Mouse (Mus musculus) layer of hippocampus, adult 8-10 months (tissue): ENCODE results near the gene Patl2. TPM values are rescaled to one million over a fixed set of nuclear protein-coding genes. Genes with fewer than 3 reads are reported as not detected.
A peak's percentile ranks its signal among the peaks of the same experiment; 100 is the strongest.
"Not testable (repeated sequence)": the region's sequence is repeated elsewhere in the genome, so short reads cannot be mapped to it uniquely, and the experiment has no call there.

ENCODE experiments used
- DNase-seq, 2 experiments: peaks; one replicate each; pipeline ENCODE4 v3.0.0; 2022; ENCODE audit warnings: low spot score in 2 of 2
- total RNA-seq, 4 experiments: library from RNA; stranded (reverse); gene quantifications; 2 replicates each; pipeline ENCODE4 v1.2.4; 2022

The Patl2 gene
- under 1 TPM in 2 of 4 experiments, not detected in 2; 0.23 to 0.29 TPM for total RNA-seq

DNA sequence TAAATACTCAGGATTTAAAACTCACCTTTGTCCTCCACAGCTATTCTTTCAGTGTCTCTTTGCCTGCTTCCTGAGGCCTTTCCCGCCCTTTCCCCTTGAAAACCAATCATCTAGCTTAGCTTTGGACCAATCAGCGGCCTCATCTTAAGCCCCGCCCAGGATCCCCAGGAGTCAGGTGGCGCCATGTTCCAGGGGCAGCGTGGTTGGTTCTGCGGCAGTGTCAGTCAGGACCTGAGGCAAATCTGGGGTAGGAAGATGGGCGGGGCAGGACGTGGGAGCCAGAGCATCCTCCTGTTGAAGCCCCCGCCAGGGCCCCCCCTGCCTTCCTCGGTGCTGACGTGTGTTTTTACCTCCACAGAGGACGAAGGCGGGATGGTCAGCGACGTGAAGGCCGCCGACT is at the start of gene Patl2, which contains the start of gene Terb2:
Gene Patl2, minus strand, starts transcription at position 84 of the 400 bp plus-strand sequence.
Gene Terb2, plus strand, starts transcription at position 167 of the 400 bp plus-strand sequence.
- no peak for DNase-seq

DNA sequence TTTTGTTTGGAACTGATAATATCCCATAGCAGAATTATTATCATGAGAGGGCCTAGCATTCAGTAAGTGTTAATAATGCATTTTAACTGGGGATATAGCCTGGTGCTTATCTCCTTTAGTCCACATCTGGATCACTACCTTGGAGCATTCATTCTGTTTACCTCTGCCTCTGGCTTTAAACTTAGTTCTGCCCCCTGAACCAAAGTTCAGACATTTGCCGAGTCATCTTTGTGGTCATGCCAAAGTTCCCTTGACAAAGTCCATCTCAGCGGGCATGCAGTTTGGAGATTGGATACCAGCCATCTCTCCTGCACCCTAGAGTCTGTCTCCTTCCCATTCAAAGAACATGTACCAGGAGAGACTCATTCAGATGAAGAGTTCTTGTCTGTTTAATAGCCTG is 49.4 kb upstream of the Patl2 start:
- no peak for DNase-seq

DNA sequence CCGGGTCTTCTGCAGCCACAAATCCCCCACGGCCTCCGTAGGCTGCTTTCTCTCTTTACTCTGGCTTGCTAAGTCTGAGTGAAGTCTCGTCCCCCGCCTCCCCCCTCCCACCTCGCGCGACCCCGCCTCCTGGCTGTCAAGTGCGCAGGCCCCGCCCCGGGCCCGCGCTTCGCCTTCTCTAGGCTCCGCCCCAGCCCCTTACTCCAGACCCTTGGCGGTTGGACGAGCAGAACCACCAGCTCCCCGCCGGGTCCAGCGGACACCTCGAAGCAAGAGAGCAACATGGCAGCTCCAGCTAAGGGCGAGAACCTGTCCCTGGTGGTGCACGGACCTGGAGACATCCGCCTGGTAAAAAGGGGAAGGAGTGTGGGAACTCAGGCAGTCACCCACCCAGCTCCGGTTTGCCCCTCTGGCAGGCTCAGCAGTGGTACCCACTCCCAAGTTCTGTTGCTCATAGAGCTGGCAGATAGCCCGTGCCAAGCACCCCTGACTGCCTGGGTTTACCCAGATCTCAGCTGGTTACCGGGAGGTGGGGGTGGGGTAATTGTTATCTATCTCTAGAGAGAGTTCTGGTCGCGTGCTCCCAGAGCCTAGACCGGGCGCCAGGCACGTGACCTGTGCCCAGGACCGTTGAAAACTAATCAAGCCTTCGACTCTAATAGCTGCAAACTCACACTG is 48.8 kb upstream of the Patl2 start, which contains the start of gene Sord:
Gene Sord, plus strand, starts transcription at position 139 of the 678 bp plus-strand sequence.
- peak; percentile 48 to 55 for DNase-seq

DNA sequence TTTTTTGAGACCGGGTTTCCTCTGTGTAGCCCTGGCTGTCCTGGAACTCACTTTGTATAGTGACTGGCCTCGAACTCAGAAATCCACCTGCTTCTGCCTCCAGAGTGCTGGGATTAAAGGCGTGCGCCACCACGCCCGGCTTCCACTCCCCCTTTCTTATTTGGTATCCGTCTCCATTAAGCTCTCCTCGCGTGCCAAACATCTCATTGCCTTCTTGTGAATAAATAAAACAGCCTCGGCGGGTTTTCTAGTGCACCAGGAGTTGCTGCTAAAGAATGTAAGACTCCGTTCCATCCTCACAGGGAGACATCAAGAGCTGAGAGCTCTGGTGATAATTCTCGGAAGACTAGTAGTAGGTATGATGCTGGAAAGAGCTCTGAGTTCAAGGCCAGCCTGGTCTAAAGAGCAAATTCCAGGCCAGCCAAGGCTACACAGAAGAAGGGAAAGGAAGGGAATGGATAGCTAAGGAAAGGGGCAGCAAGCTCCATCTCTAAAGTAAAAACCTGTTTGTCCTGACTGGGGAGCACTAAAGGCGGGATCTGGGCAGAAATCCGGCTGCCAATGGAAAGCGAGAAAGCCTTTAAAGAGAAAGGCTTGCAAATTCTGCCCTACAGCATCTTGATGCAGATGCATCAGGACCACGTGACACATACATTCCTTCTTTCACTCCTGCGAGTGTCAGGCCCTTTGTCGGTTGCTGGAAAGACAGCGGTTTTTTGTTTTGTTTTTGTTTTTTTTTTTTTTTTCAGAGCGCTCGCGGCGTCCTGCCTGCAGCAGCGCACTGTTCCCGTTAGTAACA is 48.0 kb upstream of the Patl2 start:
- DNase-seq, result peak; percentile 9 to 19

DNA sequence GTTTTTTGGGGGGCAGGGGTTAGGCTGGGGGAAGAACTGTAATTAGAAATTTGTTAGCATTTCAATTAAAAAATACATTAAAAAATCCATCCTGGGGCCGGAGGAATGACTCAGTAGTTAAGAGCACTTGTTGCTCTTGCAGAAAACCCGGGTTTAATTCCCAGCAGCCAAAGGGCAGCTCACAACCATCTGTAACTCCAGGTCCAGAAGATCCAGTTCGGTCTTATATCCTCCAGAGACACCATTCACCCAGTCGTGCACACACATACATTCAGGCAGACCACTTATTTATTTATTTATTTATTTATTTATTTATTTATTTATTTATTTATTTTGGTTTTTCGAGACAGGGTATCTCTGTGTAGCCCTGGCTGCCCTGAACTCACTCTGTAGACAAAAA is 47.4 kb upstream of the Patl2 start:
- no peak for DNase-seq

DNA sequence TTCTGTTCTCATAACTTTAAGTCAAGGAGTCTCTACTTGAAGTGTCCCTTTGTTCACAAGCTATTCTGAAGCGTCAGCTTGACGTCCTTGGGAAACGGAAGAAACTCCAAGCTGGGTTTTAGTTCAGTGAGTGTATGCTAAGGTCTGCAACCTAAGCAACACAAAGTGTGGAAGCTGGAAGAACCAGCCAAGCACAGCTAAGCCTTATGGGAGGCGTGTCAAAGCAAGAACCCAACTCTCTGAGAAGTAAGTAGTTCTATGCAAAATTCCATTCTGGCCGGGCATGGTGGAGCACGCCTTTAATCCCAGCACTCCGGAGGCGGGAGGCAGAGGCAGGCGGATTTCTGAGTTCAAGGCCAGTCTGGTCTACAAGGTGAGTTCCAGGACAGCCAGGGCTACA is 45.6 kb upstream of the Patl2 start:
- DNase-seq, result no peak

DNA sequence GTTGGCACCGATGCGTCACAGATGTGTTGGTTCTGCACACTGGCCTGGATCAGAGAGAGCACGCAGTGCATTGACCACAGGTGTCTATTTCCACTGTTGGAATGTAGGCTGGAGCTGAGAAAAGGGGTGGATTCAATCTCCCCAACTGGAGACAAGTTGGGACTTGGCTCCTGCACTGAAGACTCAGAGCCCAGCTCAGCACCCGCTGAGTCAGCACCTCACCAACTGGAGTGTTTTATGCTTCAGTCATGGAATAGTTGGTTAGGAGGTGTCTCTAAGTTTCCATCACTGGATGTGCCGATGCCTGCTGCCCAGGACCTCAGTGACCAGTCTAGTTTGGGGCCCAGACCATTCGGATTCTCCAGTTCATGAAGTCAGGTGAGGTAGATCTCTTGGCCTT is 44.4 kb upstream of the Patl2 start:
- DNase-seq, result no peak

DNA sequence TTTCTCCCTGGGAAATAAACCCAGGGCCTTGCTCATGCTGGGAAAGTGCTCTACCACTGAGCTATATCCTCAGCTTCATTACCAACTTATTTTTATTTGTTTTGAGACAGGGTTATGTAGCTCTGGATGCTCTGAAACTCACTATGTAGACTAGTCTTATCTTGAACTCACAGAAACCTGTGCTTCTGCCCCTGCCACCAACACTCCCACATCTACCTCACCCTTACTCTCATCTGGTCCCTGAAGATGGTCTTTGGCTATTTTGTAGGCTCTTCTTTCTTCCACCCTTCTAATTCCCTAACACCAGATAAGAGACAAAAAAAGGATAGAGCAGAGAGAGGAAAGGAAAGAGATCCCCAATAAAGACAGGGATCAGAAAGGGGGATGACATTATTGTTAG is 37.7 kb upstream of the Patl2 start:
- no peak for DNase-seq

DNA sequence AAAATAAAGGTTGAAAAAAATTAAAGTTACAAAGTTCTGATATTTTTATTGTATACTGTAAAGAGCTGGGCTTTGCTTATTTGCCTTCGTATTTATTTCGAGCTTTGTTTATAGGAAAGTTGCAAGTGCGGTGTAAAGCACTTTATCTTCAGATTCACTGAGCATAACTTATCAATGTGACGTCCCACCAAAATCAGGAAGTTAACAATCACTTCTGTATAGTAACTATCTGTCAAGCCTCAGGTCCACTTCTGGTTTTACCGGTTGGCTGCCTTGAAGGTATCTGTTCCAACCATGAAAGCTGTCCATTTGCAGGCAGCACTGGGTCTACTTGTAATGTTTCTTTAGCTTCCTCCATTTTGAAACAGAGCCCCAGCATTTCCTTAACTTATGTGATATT is 36.3 kb upstream of the Patl2 start:
- no peak for DNase-seq

DNA sequence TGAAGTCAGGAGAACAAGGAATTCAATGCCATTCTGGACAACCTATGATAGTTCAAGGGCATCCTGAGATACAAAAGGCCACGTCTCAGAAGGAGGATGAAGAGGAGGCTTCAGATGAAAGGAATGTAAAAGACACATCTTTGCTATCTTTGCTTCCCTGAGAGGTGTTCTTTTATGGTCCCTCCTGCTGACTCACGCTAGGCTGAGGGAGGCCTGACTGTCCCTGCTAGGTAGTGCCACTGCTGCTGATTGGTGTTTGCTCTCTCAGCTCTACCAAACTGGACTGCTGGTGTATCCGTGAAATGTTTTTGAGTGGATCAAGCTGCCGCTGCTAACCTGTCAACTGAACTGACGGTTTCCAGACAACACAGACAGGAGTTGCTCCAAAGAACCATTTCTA is 35.8 kb upstream of the Patl2 start:
- DNase-seq, result no peak

DNA sequence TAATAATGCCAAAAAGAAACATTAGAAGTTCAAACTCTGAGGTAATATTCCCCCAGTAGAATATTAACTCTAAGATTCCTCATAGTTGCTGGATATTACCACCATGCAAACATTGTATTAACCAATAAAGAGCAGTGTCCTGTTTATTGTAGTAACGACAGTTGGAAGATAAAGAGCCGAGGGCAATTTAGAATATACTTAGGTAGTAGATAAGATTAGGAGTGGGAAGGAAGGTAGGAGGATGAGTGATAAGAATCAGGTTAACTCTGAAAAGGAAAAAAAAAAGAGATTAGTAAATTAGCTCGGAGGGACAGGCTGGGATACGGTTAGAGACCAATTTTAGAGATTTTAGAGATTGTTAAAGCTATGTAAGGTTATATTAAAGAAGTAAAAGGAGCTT is 35.4 kb upstream of the Patl2 start:
- no peak for DNase-seq

DNA sequence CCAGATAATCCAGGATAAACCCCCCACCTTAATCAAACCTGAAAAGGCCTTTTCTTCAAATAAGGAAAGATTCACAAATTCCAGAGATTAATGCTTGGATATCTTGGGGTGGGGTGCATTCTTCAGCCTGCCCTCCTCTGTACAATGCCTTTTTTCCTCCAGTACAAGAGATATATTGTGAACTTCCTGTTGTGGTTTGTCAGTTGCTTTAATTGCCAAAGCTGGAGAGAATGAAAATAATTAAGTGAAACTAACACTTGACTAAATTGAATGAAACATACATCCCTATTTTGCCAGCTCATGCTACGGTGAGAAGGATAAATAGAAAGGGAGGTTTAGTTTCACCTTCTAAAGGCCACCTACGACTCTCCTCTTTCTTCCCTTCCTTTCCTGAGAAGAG is 32.2 kb upstream of the Patl2 start:
- DNase-seq, result no peak

DNA sequence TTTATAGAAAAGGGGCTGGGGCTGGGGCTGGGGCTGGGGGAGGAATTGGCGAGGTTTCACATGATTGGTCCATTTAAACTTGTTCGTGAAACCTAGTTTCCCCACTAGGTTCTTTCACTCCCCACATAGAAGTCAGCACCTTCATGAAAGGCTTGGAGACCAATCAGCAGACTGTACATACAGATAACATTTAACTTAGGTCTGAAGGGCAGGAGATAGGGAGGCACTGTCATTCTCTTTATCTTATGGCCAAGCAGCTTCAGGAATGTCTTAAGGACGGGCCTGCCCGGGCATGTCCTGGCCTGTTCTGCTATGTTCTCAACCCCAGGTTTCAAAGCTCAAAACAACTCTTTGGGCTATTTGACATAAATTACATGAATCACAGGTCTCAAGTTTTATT is 31.1 kb upstream of the Patl2 start:
- not testable (repeated sequence) for DNase-seq

DNA sequence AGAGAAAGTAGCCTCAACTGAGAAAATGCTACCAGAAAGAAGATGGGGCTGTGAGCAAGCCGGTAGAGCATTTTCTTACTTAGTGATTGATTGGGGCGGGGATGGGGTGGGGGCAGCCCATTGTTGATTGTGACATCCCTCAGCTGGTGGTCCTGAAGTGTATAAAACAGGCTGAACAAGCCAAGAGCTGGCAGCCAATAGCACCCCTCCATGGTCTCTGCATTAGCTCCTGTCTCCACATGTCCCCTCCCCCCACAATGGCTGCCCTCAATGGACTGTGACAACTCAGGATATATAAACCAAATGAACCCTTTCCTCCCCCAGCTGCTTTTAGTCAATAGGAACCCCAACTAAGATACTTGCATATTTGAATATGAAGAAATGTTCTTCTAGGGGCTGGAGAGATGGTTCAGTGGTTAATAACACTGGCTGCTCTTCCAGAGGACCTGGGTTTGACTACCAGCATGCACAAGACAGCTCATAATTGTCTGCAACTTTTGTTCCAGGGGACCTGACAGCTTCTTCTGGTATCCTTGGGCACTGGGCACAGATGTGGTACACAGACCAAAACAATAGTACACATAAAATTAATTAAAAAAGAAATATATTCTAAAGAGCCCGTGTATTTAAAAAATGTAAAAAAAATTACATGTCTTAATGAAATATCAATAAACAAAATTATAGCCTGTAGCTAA is 24.7 kb upstream of the Patl2 start:
- no peak for DNase-seq

DNA sequence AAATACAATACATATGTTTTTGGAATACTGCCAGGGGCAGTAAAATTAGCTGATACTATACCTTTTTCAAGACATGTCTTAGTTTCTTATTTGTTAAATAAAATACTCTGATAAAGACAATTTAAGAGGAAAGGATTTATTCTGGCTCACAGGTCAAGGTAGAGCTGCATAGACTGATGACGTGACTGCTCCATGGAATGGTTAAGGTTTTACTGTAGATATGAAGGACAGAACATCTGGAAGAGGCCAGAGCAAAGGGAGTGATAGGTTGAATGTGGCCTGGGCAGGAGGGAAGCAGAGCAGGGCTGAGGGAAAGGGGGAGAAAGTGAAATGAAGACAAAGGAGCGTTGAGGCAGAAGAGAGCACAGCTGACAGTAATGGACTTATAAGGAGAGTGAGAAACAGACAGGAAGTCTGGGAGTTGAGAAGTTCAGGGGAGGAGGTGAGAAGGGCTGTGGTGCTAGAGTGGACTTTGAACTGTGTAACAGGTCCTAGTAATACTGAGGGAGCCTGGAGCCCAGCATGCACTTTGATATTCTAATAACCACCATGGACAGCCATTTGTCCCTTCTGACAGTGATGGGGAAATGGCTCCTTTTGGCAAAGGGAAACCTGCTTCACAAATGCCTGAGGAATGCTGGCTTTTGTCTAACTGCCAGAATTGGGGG is 20.6 kb upstream of the Patl2 start:
- DNase-seq, result no peak

DNA sequence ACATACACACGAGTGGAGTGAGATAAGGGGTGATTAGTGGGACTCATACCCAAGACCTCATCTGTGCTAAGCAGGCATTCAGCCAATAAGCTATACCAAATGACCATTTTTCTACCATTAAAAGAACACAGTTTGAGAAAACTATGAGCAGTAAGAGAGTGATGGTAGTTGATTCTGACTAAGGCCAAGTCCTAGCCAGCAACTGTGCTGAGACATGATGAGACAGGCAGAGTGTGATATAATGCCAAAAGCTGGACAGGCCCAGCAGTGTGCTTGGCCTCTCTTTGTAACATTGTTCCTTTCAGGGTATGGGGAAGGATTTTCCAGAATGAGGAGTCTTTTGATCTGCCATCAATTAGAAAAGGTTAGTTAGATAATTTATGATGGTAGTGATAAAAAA is 15.5 kb upstream of the Patl2 start:
- DNase-seq, result no peak

DNA sequence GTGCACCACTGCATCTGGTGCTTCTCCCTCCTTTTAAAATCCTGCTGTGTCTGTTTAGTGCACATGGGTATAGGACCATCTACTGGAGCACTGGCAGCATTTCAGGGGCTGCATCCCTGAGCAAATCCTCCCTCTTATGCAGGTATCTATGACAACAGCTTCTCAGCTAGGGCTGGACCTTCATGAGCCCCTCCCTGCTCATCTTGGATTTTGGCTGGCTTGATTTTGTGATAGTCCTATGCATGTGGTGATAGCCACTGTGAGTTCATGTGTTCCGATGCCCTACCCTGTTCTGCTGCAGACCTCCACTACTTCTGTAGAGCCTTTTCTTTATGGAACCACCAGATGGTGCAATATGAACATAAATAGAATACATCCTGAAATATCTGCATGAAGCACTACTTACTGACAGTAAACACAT is 8.5 kb upstream of the Patl2 start:
- DNase-seq, result no peak

DNA sequence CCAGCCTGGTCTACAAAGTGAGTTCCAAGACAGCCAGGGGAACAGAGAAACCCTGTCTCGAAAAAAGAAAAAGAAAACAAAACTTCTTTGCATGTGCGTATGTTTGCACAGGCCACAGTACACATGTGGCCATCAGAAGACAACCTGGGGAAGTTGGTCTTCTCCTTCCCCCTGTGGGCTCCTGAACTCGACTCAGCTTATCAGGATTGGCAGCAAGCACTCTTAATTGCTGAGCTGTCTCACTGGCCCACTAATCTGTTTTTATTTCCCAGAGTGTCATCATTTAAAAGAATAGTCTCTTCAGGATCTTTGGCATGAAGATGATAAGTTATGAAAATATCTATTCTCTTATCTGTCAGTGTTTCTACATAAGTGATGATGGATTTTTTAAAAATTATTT is 5.9 kb upstream of the Patl2 start:
- no peak for DNase-seq

DNA sequence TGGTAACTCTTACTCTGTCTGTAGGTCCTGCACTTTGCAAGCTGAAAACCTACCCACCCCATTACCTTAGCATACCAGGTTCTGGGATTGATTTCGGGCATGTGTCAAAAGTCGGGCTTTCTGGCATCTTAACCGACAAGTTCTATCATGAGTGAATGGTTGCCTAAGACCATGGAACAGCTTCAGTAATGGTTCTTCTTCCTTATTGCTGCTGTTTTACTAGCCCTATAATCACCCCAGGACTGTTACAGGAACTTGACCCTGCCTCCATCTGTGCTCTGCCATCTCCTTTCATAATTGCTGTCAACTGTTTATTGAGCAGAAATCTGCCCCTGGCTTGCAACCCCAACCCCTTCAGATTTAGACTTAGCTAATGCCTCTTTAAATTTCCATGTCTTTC is 762 bp upstream of the Patl2 start:
- no peak for DNase-seq

DNA sequence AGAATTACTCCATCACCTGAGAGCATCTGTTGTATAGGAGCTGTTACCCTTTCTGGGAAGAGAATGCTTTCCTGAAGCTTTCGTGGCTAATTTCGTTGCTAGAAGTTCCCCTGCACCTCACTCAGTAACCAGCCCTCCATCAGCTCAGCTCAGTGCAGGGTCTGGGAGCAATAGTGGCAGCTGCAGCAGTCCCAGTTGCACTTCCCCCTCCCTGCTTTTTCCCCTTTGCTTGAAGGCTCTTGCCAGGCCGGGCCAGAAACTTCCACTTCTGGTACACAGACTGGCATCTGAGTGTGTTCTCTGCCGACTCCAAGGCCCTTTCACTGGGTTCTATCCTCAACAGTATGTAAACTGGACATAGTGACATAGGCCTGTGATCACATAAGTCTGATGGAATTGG is 903 bp downstream of the Patl2 start:
- no peak for DNase-seq

DNA sequence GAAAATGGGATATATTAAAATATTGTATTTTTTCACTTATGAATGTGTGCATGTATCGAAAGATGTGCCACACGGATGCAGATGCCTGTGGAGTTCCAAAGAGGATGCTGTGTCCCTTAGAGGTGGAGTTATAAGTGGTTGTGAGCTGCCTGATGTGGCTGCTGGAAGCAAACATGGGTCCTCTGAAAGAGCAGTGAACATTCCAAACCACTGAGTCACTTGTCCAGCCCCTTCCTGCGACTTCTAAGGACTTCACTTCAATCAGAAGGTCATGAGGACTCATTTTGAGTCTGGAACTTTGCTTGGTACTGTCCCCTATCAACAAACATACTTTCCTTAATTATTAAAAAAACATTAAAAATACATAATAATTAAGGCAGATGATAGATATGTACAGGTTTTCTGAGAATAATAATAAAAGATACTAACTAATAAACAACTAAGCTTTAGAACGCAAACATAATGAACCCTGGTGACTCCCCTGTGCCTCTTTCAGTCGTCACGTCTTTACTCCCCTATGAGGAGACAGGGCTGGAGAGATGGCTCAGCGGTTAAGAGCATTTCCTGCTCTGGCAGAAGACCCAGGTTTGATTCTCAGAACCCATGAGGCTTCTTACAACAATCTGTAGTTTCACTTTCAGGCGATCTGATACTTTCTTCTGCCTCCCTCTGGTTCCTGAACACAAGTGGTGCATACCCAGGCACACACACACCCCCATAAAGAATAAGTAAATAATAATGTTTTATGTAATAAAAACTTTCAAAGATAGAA is 5.8 kb downstream of the Patl2 start:
- no peak for DNase-seq
